Mouse (Mus musculus): ENCODE results near the gene Car14. TPM values are rescaled to one million over a fixed set of nuclear protein-coding genes. Genes with fewer than 3 reads are reported as not detected.
"Not testable (repeated sequence)": the region's sequence is repeated elsewhere in the genome, so short reads cannot be mapped to it uniquely, and the experiment has no call there.

Gene Car14
- total RNA-seq, 2 experiments from 2014 or later = 27.0 to 27.2 TPM

- DNase-seq (ENCODE audit: low spot score in 2 of 2) = no peak
These were observed 12.1 kb downstream of the Car14 start for GRCm38 (mm10) chr3:95892066-95893052.

- no peak for DNase-seq (ENCODE audit: low spot score in 2 of 2)
These were observed 13.1 kb downstream of the Car14 start, which contains the start of gene BC028528 for GRCm38 (mm10) chr3:95891211-95892065. Gene BC028528, minus strand, starts transcription at chr3:95892005.

GRCm38 (mm10) chr3:95889664-95890063 lies 14.8 kb downstream of the Car14 start:
- no peak for DNase-seq (ENCODE audit: low spot score in 2 of 2)

GRCm38 (mm10) chr3:95887596-95887995 lies 16.9 kb downstream of the Car14 start:
- no peak for DNase-seq (ENCODE audit: low spot score in 2 of 2)

- no peak for DNase-seq (ENCODE audit: low spot score in 2 of 2)
These were observed 20.1 kb downstream of the Car14 start for GRCm38 (mm10) chr3:95884400-95884799.

- DNase-seq (ENCODE audit: low spot score in 2 of 2) = peak in 1 of 2 experiments; percentile 79
These were observed 21.6 kb downstream of the Car14 start for GRCm38 (mm10) chr3:95882816-95883425.

- DNase-seq (ENCODE audit: low spot score in 2 of 2) = peak; percentile 82 to 90
These were observed 22.3 kb downstream of the Car14 start, which contains the start of gene Ciart for GRCm38 (mm10) chr3:95881979-95882815. Gene Ciart, minus strand, starts transcription at chr3:95882251.

- no peak for DNase-seq (ENCODE audit: low spot score in 2 of 2)
These were observed 25.4 kb downstream of the Car14 start for GRCm38 (mm10) chr3:95879063-95879462.

- no peak for DNase-seq (ENCODE audit: low spot score in 2 of 2)
These were observed 32.4 kb downstream of the Car14 start for GRCm38 (mm10) chr3:95872048-95872447.

GRCm38 (mm10) chr3:95871392-95871867 lies 33.1 kb downstream of the Car14 start, which contains the start of gene Mrps21:
Gene Mrps21, minus strand, starts transcription at chr3:95871519.
- peak; percentile 72 to 83 for DNase-seq (ENCODE audit: low spot score in 2 of 2)

GRCm38 (mm10) chr3:95870976-95871375 lies 33.5 kb downstream of the Car14 start:
- DNase-seq (ENCODE audit: low spot score in 2 of 2) = no peak

- no peak for DNase-seq (ENCODE audit: low spot score in 2 of 2)
These were observed 37.1 kb downstream of the Car14 start for GRCm38 (mm10) chr3:95867408-95867807.

GRCm38 (mm10) chr3:95866071-95866470 lies 38.4 kb downstream of the Car14 start:
- no peak for DNase-seq (ENCODE audit: low spot score in 2 of 2)

- no peak for DNase-seq (ENCODE audit: low spot score in 2 of 2)
These were observed 38.9 kb downstream of the Car14 start for GRCm38 (mm10) chr3:95865571-95865970.

- DNase-seq (ENCODE audit: low spot score in 2 of 2) = no peak
These were observed 39.4 kb downstream of the Car14 start for GRCm38 (mm10) chr3:95865050-95865449.

- no peak for DNase-seq (ENCODE audit: low spot score in 2 of 2)
These were observed 40.9 kb downstream of the Car14 start for GRCm38 (mm10) chr3:95863578-95863977.

GRCm38 (mm10) chr3:95861796-95862195 lies 42.7 kb downstream of the Car14 start:
- DNase-seq (ENCODE audit: low spot score in 2 of 2) = peak; percentile 32 to 62

GRCm38 (mm10) chr3:95861216-95861615 lies 43.3 kb downstream of the Car14 start:
- DNase-seq (ENCODE audit: low spot score in 2 of 2) = no peak

GRCm38 (mm10) chr3:95860323-95860722 lies 44.2 kb downstream of the Car14 start:
- DNase-seq (ENCODE audit: low spot score in 2 of 2) = no peak

- not testable (repeated sequence) for DNase-seq (ENCODE audit: low spot score in 2 of 2)
These were observed 46.2 kb downstream of the Car14 start for GRCm38 (mm10) chr3:95858278-95858677.
